Mouse (Mus musculus): ENCODE measurements around the gene Acly. TPM values are rescaled to one million over a fixed set of nuclear protein-coding genes. Genes with fewer than 3 reads are reported as not detected.

The Acly gene
- polyA plus RNA-seq, 1 experiment from 2014 or later = 70.4 TPM

DNA sequence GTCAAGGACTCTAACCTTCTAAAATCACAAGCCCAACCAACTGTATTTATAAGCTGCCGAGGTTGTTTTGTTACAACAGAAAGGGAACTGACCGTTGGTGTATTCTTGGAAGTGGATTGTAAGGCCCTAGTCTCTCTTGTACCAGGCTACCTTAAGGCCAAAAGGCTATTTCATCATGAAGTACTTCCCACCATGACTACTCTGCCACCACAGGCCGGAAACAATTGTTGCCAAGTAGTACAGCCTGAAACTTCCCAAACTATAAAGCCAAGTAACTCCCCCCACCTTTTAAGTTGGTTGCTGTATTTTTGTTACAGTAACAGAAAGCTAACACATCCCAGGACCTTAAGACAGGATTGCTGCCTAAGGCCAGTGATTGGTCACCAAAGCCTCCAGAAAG lies 101.0 kb downstream of the Acly start:
- H3K4me3 ChIP-seq (ENCODE audit: inconsistent target) = no peak overlapping the region
- H3K79me2 ChIP-seq (ENCODE audit: inconsistent target) = no peaks in the 10 kb centered on the region
- no peak overlapping the region for H3K27ac ChIP-seq
- no peaks in the 10 kb centered on the region for H3K36me3 ChIP-seq (ENCODE audit: inconsistent target)
- WGBS (ENCODE audit: missing documents) = 38% methylated on average over 3 of the region's 3 CpGs

Other genes with a start within 250 kb of the Acly start
- gene Eif1, start 208.1 kb downstream of the Acly start, polyA plus RNA-seq (2018) = 204 to 466 TPM (median 355 TPM) in 3 replicates
- gene Gast, start 193.6 kb downstream of the Acly start, polyA plus RNA-seq (2018) = not detected in 3 replicates
- 0.36 to 0.81 TPM in 2 of 3 replicates, not detected in the other for gene Hap1, start 171.9 kb downstream of the Acly start, polyA plus RNA-seq (2018)
- 2.6 to 3.1 TPM (median 2.9 TPM) in 3 replicates for gene Jup, start 130.2 kb downstream of the Acly start, polyA plus RNA-seq (2018)
- gene P3h4, start 113.2 kb downstream of the Acly start, polyA plus RNA-seq (2018) = 0.10 TPM in 1 of 3 replicates, not detected in the others
- gene Fkbp10, start 112.3 kb downstream of the Acly start, polyA plus RNA-seq (2018) = not detected in 3 replicates
- 10.7 to 17.3 TPM (median 13.4 TPM) in 3 replicates for gene Nt5c3b, start 86.2 kb downstream of the Acly start, polyA plus RNA-seq (2018)
- gene Klhl10, start 86.1 kb downstream of the Acly start, polyA plus RNA-seq (2018) = 0.07 TPM in 1 of 3 replicates, not detected in the others
- 2.1 to 4.8 TPM (median 4.6 TPM) in 3 replicates for gene Klhl11, start 55.3 kb downstream of the Acly start, polyA plus RNA-seq (2018)
- 0.11 to 0.12 TPM in 2 of 3 replicates, not detected in the other for gene Ttc25, start 17.6 kb upstream of the Acly start, polyA plus RNA-seq (2018)
- gene Cnp, start 46.9 kb upstream of the Acly start, polyA plus RNA-seq (2018) = 26.5 to 58.0 TPM (median 47.3 TPM) in 3 replicates
- 44.7 to 60.7 TPM (median 47.9 TPM) in 3 replicates for gene Nkiras2, start 91.2 kb upstream of the Acly start, polyA plus RNA-seq (2018)
- gene Dnajc7, start 92.2 kb upstream of the Acly start, polyA plus RNA-seq (2018) = 134 to 172 TPM (median 137 TPM) in 3 replicates
- gene Zfp385c, start 164.5 kb upstream of the Acly start, polyA plus RNA-seq (2018) = 0.14 to 1.2 TPM (median 0.57 TPM) in 3 replicates
- gene Dhx58, start 176.3 kb upstream of the Acly start, polyA plus RNA-seq (2018) = 42.8 to 129 TPM (median 87.0 TPM) in 3 replicates
- gene Kat2a, start 184.5 kb upstream of the Acly start, polyA plus RNA-seq (2018) = 22.4 to 41.0 TPM (median 23.3 TPM) in 3 replicates
- gene Hspb9, start 185.8 kb upstream of the Acly start, polyA plus RNA-seq (2018) = not detected in 3 replicates
- gene Rab5c, start 210.2 kb upstream of the Acly start, polyA plus RNA-seq (2018) = 348 to 578 TPM (median 378 TPM) in 3 replicates
- not detected in 3 replicates for gene Kcnh4, start 231.9 kb upstream of the Acly start, polyA plus RNA-seq (2018)
- gene Hcrt, start 234.9 kb upstream of the Acly start, polyA plus RNA-seq (2018) = not detected in 3 replicates
- gene Ghdc, start 243.0 kb upstream of the Acly start, polyA plus RNA-seq (2018) = 11.6 to 15.9 TPM (median 14.3 TPM) in 3 replicates

All from macrophage (primary cell).